Mouse (Mus musculus): ENCODE results near the gene Abcf2. TPM values are rescaled to one million over a fixed set of nuclear protein-coding genes. Genes with fewer than 3 reads are reported as not detected.

The Abcf2 gene
- 40.2 and 47.6 TPM in 2 replicates for polyA plus RNA-seq (2012; rRNA removed)

DNA sequence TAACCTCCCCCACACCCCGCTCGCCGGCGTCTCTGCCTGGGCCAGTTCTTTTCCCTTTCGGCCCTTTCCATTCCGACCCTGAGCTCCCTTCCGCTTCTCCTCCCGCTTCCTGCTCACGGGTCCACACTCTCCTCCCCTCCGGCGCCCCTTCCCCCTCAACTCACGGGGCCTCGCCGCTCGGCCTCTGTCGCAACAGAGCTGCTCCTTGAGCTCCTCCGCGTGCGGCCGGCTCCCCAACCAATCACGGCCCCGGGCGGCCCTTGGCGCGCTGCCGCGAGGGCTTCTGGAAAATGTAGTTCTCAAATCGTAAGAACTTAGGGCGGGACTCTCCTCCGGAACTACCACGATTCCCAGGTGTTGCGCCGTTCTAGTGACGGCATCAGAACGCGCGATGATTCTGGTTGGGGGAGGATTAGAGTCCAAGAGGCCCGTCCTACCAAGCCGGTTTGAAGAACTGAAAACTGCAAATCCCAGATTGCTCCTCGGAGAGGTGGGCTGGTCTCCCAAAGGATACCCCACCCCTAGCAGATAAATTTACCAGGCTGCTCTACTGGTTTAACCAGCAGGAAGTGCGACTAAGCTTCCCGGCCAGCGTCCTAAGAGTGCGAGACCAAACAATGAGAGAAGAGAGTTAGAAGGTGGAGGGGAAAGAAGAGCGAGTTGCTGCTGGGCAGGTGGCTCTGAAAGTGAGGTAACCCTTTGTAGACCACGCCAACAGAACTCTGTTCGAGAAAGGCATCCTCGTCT is at the start of gene Abcf2:
Gene Abcf2, minus strand, starts transcription at position 285 of the 747 bp plus-strand sequence.
- under 1% methylated on average over 48 of the region's 48 CpGs for WGBS

DNA sequence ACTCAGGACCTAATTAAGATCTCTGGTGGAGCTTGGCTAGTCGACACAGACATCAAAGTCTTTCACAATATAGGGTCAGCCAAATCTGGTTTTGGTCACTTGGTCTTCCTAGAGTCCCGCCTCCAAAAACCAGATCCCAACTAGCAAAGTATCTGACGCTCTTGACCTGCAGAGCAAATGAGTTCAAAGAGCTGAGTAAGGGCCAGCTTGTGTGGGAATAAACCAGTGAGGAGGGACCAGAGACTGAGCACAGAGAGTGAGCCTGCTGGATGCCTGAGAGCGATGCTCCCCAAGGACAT is 47.5 kb upstream of the Abcf2 start:
- H3K27me3 ChIP-seq (replicated peaks; ENCODE audit: control insufficient read depth, insufficient read depth, low read length), result no peaks in the 10 kb centered on the region
- WGBS, result 31% methylated on average over 4 of the region's 4 CpGs
- peaks cover 5% of the 10 kb centered on the region; the same call in 1 of the 2 replicates for H3K4me1 ChIP-seq (ENCODE audit: control insufficient read depth, insufficient read depth, low read length)
- H3K36me3 ChIP-seq (ENCODE audit: control insufficient read depth, insufficient read depth, low read length), result no peaks in the 10 kb centered on the region
- TF ChIP-seq POLR2A (IDR thresholded peaks at IDR 0.05; ENCODE audit: low read depth, low read length) (no peak), CTCF (conservative IDR thresholded peaks at IDR 0.05; ENCODE audit: insufficient read depth, insufficient read length, low read depth, low read length) (no peak)
- H3K4me3 ChIP-seq (ENCODE audit: insufficient read depth, low read depth, low read length), result no peak overlapping the region
- DNase-seq, result no peak
- no peak overlapping the region for H3K27ac ChIP-seq (ENCODE audit: insufficient read depth, low read depth, low read length)

More for the DNA sequence above, at the start of gene Abcf2:
- no peaks in the 10 kb centered on the region for H3K36me3 ChIP-seq (ENCODE audit: control insufficient read depth, insufficient read depth, low read length)
- H3K4me3 ChIP-seq (ENCODE audit: insufficient read depth, low read depth, low read length), result peak within 1 kb of the TSS; percentile 70
- no peaks in the 10 kb centered on the region for H3K27me3 ChIP-seq (replicated peaks; ENCODE audit: control insufficient read depth, insufficient read depth, low read length)
- H3K4me1 ChIP-seq (ENCODE audit: control insufficient read depth, insufficient read depth, low read length), result peaks cover 9% of the 10 kb centered on the region; the same call in 1 of the 2 replicates
- H3K27ac ChIP-seq (ENCODE audit: insufficient read depth, low read depth, low read length), result peak within 1 kb of the TSS; percentile 89
- DNase-seq, result peak; percentile 100
- peak; percentile 77 for TF ChIP-seq POLR2A (IDR thresholded peaks at IDR 0.05; ENCODE audit: low read depth, low read length)
- TF ChIP-seq CTCF (conservative IDR thresholded peaks at IDR 0.05; ENCODE audit: insufficient read depth, insufficient read length, low read depth, low read length), result no peak

DNA sequence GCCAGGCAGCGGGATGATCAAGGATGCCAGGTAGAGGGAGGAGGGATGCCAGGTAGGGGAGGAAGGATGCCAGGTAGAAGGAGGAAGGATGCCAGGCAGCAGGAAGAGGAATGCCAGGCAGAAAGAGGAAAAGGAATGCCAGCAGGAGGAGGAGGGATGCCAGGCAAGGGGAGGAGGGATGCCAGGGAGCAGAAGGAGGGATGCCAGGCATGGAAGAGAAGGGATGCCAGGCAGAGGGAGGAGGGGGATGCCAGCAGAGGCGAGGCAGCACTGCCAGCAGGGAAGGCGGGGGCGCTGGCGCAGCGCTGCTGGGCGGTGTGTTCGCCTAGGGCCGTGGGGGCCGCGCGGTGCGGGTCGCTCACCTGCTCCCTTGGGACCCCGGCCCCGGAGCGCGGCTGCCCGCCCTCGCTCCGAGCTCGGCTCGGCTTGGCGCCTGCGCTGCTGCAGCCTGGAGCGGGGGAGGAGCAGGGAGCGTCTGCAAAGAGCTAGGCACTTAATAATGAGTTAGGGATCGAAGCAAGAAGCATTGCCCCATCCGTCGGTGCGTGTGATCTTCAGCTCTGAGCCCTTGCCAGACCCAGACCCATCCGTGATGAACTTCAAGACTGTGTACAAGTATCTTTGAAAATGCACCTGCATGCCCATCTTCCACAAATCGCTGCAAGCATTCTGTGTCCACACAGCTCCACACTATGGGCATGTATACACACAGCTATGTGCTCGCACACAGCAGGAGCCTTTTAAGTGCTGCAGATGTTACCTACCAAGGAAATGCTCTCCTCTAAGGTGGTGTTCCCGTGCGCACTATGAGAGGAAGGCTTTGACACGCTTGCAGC is 46.9 kb upstream of the Abcf2 start, which contains the start of gene Smarcd3:
Gene Smarcd3, minus strand, starts transcription at position 426 of the 836 bp plus-strand sequence.
- Histone ChIP-seq H3K27me3 (replicated peaks; ENCODE audit: control insufficient read depth, insufficient read depth, low read length) (no peaks in the 10 kb centered on the region), H3K4me1 (ENCODE audit: control insufficient read depth, insufficient read depth, low read length) (peaks cover 6% of the 10 kb centered on the region; the same call in 1 of the 2 replicates), H3K4me3 (ENCODE audit: insufficient read depth, low read depth, low read length) (peak within 1 kb of the TSS; percentile 46), H3K27ac (ENCODE audit: insufficient read depth, low read depth, low read length) (no peak within 1 kb of the TSS), H3K36me3 (ENCODE audit: control insufficient read depth, insufficient read depth, low read length) (no peaks in the 10 kb centered on the region)
- no peak for DNase-seq
- WGBS, result 4% methylated on average over 37 of the region's 37 CpGs
- TF ChIP-seq CTCF (conservative IDR thresholded peaks at IDR 0.05; ENCODE audit: insufficient read depth, insufficient read length, low read depth, low read length) (no peak), POLR2A (IDR thresholded peaks at IDR 0.05; ENCODE audit: low read depth, low read length) (no peak)

DNA sequence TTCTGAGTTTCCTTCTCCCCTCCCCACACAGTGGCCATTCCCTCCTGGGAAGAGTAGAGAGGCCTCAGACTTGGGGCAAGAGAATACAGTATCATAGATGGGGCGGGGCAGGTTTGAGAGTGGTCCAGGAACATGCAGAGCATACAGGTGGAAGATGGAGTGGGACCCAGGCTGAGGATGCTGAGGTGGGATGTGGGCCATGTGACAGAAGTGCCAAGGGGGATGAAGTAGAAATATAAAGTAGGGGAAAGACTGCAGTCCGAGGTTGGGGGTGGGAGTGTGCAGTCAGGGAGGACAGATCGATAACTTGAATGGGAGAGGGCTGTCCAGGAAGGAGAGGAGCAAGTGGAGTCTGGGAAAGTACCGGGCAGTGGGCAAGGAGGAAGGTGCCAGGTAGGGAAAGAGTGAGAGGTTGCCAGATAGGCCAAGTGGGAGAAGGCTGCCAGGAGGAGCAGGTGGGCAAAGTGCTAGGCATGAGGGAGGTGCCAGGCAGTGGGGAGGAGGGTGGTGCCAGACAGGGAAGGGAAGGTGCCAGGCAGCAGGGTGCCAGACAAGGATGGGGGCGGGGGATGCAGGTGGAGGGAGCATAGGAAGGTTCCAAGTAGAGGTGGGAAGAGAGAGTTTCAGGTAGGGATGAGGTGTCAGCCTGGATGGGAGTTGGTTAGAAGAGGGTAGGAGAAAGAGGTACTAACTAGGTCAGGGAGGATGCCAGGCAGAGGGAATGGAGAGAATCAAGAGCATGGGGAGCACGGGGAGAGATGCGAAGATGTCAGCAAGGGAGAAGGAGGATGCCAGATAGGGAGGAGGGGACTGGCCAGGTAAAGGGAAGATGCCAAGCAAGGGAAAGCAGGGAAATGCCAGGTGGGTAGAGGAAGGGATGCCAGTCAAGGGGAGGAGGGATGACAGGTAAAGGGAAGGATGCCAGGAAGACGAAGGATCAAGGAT is 46.0 kb upstream of the Abcf2 start:
- Histone ChIP-seq H3K27ac (ENCODE audit: insufficient read depth, low read depth, low read length) (no peak overlapping the region), H3K4me1 (ENCODE audit: control insufficient read depth, insufficient read depth, low read length) (peaks cover 6% of the 10 kb centered on the region; the same call in 1 of the 2 replicates), H3K36me3 (ENCODE audit: control insufficient read depth, insufficient read depth, low read length) (no peaks in the 10 kb centered on the region), H3K4me3 (ENCODE audit: insufficient read depth, low read depth, low read length) (peak overlapping the region; percentile 46; the same call in 1 of the 2 replicates), H3K27me3 (replicated peaks; ENCODE audit: control insufficient read depth, insufficient read depth, low read length) (no peaks in the 10 kb centered on the region)
- TF ChIP-seq POLR2A (IDR thresholded peaks at IDR 0.05; ENCODE audit: low read depth, low read length) (no peak), CTCF (conservative IDR thresholded peaks at IDR 0.05; ENCODE audit: insufficient read depth, insufficient read length, low read depth, low read length) (no peak)
- 48% methylated on average over 8 of the region's 8 CpGs for WGBS
- no peak for DNase-seq

DNA sequence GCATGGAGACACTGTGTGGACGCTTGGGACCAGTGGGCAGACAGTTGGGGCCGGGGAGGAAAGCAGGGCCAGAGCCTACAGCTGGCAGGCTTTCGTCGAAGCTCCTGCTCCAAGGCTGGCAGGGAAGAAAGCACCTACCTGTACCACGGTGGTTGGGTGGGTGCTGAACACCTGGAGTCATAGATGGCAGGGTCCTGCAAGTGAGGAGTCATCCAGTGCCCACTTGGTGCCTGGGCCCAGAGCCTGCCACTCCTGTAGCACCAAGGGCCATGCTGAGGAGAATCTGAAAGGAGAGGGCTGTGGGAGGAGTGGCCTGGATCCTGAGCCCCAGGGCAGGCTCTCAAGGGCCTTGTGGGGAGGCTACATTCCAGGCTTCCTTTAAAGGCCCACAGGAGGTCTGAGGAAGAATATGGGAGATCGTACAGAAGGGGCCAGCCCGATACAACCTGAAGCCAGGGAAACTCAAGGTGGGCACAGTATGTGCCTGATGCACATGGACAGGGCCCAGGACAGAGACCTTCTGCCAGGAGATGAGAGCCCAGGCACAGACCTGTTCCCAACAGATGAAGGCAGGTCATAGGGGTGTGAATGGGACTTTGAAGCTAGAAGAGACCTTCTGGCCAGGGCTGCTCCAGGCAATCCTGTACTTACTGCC is 45.2 kb upstream of the Abcf2 start:
- Histone ChIP-seq H3K36me3 (ENCODE audit: control insufficient read depth, insufficient read depth, low read length) (no peaks in the 10 kb centered on the region), H3K27me3 (replicated peaks; ENCODE audit: control insufficient read depth, insufficient read depth, low read length) (no peaks in the 10 kb centered on the region), H3K4me3 (ENCODE audit: insufficient read depth, low read depth, low read length) (no peak overlapping the region), H3K4me1 (ENCODE audit: control insufficient read depth, insufficient read depth, low read length) (peaks cover 6% of the 10 kb centered on the region; the same call in 1 of the 2 replicates), H3K27ac (ENCODE audit: insufficient read depth, low read depth, low read length) (no peak overlapping the region)
- TF ChIP-seq POLR2A (IDR thresholded peaks at IDR 0.05; ENCODE audit: low read depth, low read length), result no peak
- TF ChIP-seq CTCF (conservative IDR thresholded peaks at IDR 0.05; ENCODE audit: insufficient read depth, insufficient read length, low read depth, low read length), result no peak
- no peak for DNase-seq
- 80% methylated on average over 7 of the region's 7 CpGs for WGBS

DNA sequence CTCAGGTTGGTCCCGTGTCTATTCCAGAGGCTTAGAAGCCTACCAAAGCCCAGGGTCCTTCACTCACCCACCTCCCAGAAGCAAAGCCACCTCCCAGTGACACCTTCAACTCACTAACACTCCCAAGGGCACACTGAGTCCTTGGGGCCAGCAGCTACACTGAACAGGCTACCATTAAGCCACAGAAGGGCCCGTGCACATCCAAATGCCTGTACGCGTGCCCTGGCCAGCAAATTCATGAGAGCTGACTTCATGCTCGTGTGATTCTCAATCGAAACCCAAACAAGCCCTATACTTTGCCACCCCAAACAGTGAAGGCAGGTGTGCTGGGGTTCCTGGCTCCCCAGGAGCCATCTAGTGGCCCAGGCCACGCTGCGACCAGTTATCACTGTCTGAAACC is 43.4 kb upstream of the Abcf2 start:
- WGBS, result 65% methylated on average over 8 of the region's 8 CpGs
- peak overlapping the region; percentile 88 for H3K27ac ChIP-seq (ENCODE audit: insufficient read depth, low read depth, low read length)
- DNase-seq, result no peak
- TF ChIP-seq POLR2A (IDR thresholded peaks at IDR 0.05; ENCODE audit: low read depth, low read length), result no peak
- TF ChIP-seq CTCF (conservative IDR thresholded peaks at IDR 0.05; ENCODE audit: insufficient read depth, insufficient read length, low read depth, low read length), result no peak
- no peaks in the 10 kb centered on the region for H3K36me3 ChIP-seq (ENCODE audit: control insufficient read depth, insufficient read depth, low read length)
- peaks cover 6% of the 10 kb centered on the region; the same call in 1 of the 2 replicates for H3K4me1 ChIP-seq (ENCODE audit: control insufficient read depth, insufficient read depth, low read length)
- no peak overlapping the region for H3K4me3 ChIP-seq (ENCODE audit: insufficient read depth, low read depth, low read length)
- H3K27me3 ChIP-seq (replicated peaks; ENCODE audit: control insufficient read depth, insufficient read depth, low read length), result no peaks in the 10 kb centered on the region

Data from kidney, adult 2 months (tissue).